8 mouse cellular contexts compared by ENCODE assay signal in genomic region chr5:108065465-108066411, GRCm38 (mm10). TPM values are rescaled to one million over a fixed set of nuclear protein-coding genes. Genes with fewer than 3 reads are reported as not detected.
DNase-seq lines count a peak whose midpoint lies in the region; ATAC-seq and TF ChIP-seq lines count a peak whose summit lies in the region.

TSS of gene Mtf2 (plus strand) at chr5:108065674.

- peak within 1 kb of the TSS; percentile 98 for H3K4me3 ChIP-seq in E14TG2a.4 (replicated peaks; ENCODE audit: low read length)
- peak within 1 kb of the TSS; percentile 82 for H3K4me3 ChIP-seq in forebrain, embryonic 12.5 days (replicated peaks)
- H3K4me3 ChIP-seq in heart, postnatal 0 days (ENCODE audit: low read depth, low read length) = peak within 1 kb of the TSS; percentile 84
- H3K4me3 ChIP-seq in liver, embryonic 16.5 days (ENCODE audit: low read depth, low read length) = peak within 1 kb of the TSS; percentile 95
- H3K4me3 ChIP-seq in neural tube, embryonic 13.5 days = peak within 1 kb of the TSS; percentile 84
- peak within 1 kb of the TSS; percentile 91 for H3K4me3 ChIP-seq in testis, adult 2 months (ENCODE audit: control insufficient read depth, low read depth, low read length)

- TF ChIP-seq EP300 in heart, postnatal 0 days (IDR thresholded peaks at IDR 0.05; ENCODE audit: low read depth) = peak; percentile 81; the same call in 1 of the 2 replicates

- TF ChIP-seq POLR2A in testis, adult 2 months (IDR thresholded peaks at IDR 0.05; ENCODE audit: control insufficient read depth, low read depth, low read length) = peak; percentile 99

- peaks cover 47% of the 10 kb centered on the region for H3K4me1 ChIP-seq in E14TG2a.4 (replicated peaks; ENCODE audit: low read depth, low read length)
- H3K4me1 ChIP-seq in forebrain, embryonic 12.5 days = peaks cover 8% of the 10 kb centered on the region
- no peaks in the 10 kb centered on the region for H3K4me1 ChIP-seq in heart, postnatal 0 days (ENCODE audit: control insufficient read depth, insufficient read depth)
- H3K4me1 ChIP-seq in liver, embryonic 16.5 days (ENCODE audit: control insufficient read depth, low read depth, low read length) = no peaks in the 10 kb centered on the region
- peaks cover 27% of the 10 kb centered on the region for H3K4me1 ChIP-seq in neural tube, embryonic 13.5 days (replicated peaks)
- H3K4me1 ChIP-seq in testis, adult 2 months (ENCODE audit: control insufficient read depth, insufficient read depth, low read length) = no peaks in the 10 kb centered on the region

- peak within 1 kb of the TSS; percentile 98 for H3K27ac ChIP-seq in forebrain, embryonic 12.5 days
- peak within 1 kb of the TSS; percentile 95 for H3K27ac ChIP-seq in heart, postnatal 0 days (ENCODE audit: low read depth)
- H3K27ac ChIP-seq in liver, embryonic 16.5 days (ENCODE audit: low read length) = peak within 1 kb of the TSS; percentile 85
- H3K27ac ChIP-seq in neural tube, embryonic 13.5 days (replicated peaks) = peak within 1 kb of the TSS; percentile 97
- H3K27ac ChIP-seq in testis, adult 2 months (ENCODE audit: control insufficient read depth, insufficient read depth, low read depth, low read length) = peak within 1 kb of the TSS; percentile 87

- no peaks in the 10 kb centered on the region for H3K9me3 ChIP-seq in E14TG2a.4 (ENCODE audit: low read length)
- no peaks in the 10 kb centered on the region for H3K9me3 ChIP-seq in forebrain, embryonic 12.5 days
- no peaks in the 10 kb centered on the region for H3K9me3 ChIP-seq in heart, postnatal 0 days (replicated peaks; ENCODE audit: control insufficient read depth, low read length)
- H3K9me3 ChIP-seq in liver, embryonic 16.5 days (replicated peaks; ENCODE audit: control insufficient read depth, low read length) = no peaks in the 10 kb centered on the region
- no peaks in the 10 kb centered on the region for H3K9me3 ChIP-seq in neural tube, embryonic 13.5 days

- peaks cover 78% of the 10 kb centered on the region for H3K36me3 ChIP-seq in E14TG2a.4 (ENCODE audit: insufficient read depth, low read length)
- H3K36me3 ChIP-seq in forebrain, embryonic 12.5 days (replicated peaks) = peaks cover 20% of the 10 kb centered on the region
- peaks cover 11% of the 10 kb centered on the region for H3K36me3 ChIP-seq in heart, postnatal 0 days (replicated peaks; ENCODE audit: control insufficient read depth, insufficient read depth, low read length)
- H3K36me3 ChIP-seq in liver, embryonic 16.5 days (ENCODE audit: control insufficient read depth, insufficient read depth) = peaks cover 5% of the 10 kb centered on the region; the same call in 1 of the 2 replicates
- H3K36me3 ChIP-seq in neural tube, embryonic 13.5 days = peaks cover 24% of the 10 kb centered on the region
- no peaks in the 10 kb centered on the region for H3K36me3 ChIP-seq in testis, adult 2 months (ENCODE audit: control insufficient read depth, insufficient read depth, low read length)

- peak within 1 kb of the TSS; percentile 98 for H3K9ac ChIP-seq in forebrain, embryonic 12.5 days
- H3K9ac ChIP-seq in heart, postnatal 0 days (replicated peaks; ENCODE audit: low read depth, low read length) = peak within 1 kb of the TSS; percentile 96
- peak within 1 kb of the TSS; percentile 95 for H3K9ac ChIP-seq in liver, embryonic 16.5 days (ENCODE audit: low read depth, low read length)
- H3K9ac ChIP-seq in neural tube, embryonic 13.5 days = peak within 1 kb of the TSS; percentile 96

- no peaks in the 10 kb centered on the region for H3K27me3 ChIP-seq in E14TG2a.4 (ENCODE audit: insufficient read depth, low read length)
- H3K27me3 ChIP-seq in forebrain, embryonic 12.5 days = no peaks in the 10 kb centered on the region
- no peaks in the 10 kb centered on the region for H3K27me3 ChIP-seq in heart, postnatal 0 days (ENCODE audit: control insufficient read depth, insufficient read depth, low read length)
- H3K27me3 ChIP-seq in liver, embryonic 16.5 days (ENCODE audit: control insufficient read depth, insufficient read depth, low read depth, low read length) = no peaks in the 10 kb centered on the region
- H3K27me3 ChIP-seq in neural tube, embryonic 13.5 days = no peaks in the 10 kb centered on the region
- no peaks in the 10 kb centered on the region for H3K27me3 ChIP-seq in testis, adult 2 months (ENCODE audit: control insufficient read depth, insufficient read depth, low read length)

- DNase-seq in c-Kit-positive CD71-positive TER-119-positive erythroid progenitor cells, embryonic 14.5 days (ENCODE audit: low spot score) = peak; percentile 94
- DNase-seq in heart, postnatal 0 days (ENCODE audit: low spot score) = peak; percentile 93
- peak; percentile 97 to 98 for DNase-seq in kidney, postnatal 4 days

- TF ChIP-seq CTCF in E14TG2a.4 (conservative IDR thresholded peaks at IDR 0.05; ENCODE audit: low read length) = no peak
- no peak for TF ChIP-seq CTCF in heart, postnatal 0 days (IDR thresholded peaks at IDR 0.05; ENCODE audit: low read depth)
- TF ChIP-seq CTCF in testis, adult 2 months (IDR thresholded peaks at IDR 0.05; ENCODE audit: control insufficient read depth, insufficient read depth, insufficient replicate concordance, low read depth, low read length) = no peak

- under 1% methylated on average over 59 of the region's 59 CpGs for WGBS in forebrain, embryonic 12.5 days
- under 1% methylated on average over 59 of the region's 59 CpGs for whole genome bisulfite sequencing in heart, postnatal 0 days
- WGBS in liver, embryonic 16.5 days (ENCODE audit: insufficient replicate concordance) = under 1% methylated on average over 59 of the region's 59 CpGs
- WGBS in neural tube, embryonic 13.5 days = under 1% methylated on average over 59 of the region's 59 CpGs

- peak within 1 kb of the TSS; percentile 66 for H3K4me2 ChIP-seq in forebrain, embryonic 12.5 days
- peak within 1 kb of the TSS; percentile 86 for H3K4me2 ChIP-seq in heart, postnatal 0 days (ENCODE audit: low read depth, low read length)
- H3K4me2 ChIP-seq in liver, embryonic 16.5 days (ENCODE audit: low read depth, low read length) = peak within 1 kb of the TSS; percentile 86
- peak within 1 kb of the TSS; percentile 79 for H3K4me2 ChIP-seq in neural tube, embryonic 13.5 days

- peak; percentile 97 for ATAC-seq in forebrain, embryonic 12.5 days (ENCODE audit: low FRiP score)
- peak; percentile 98 for ATAC-seq in heart, postnatal 0 days (ENCODE audit: insufficient read depth, low read depth)
- ATAC-seq in liver, embryonic 16.5 days (ENCODE audit: low read depth) = peak; percentile 98
- peak; percentile 95 for ATAC-seq in neural tube, embryonic 13.5 days (ENCODE audit: low read depth)

RNA-seq across cellular contexts. Expression of gene Mtf2, which starts in this region (rescaled TPM):
- 134 and 138 TPM in 2 replicates for polyA plus RNA-seq in forebrain, embryonic 12.5 days (2016; fragmentation: Nextera tagmentation; extraction: Ambion mirVana)
- 20.2 and 33.3 TPM in 2 replicates for total RNA-seq in heart, postnatal 0 days (2014; rRNA removed; ENCODE audit: low replicate concordance)
- polyA plus RNA-seq in heart, postnatal 0 days (2015; fragmentation: Nextera tagmentation; extraction: Ambion mirVana) = 34.4 and 38.1 TPM in 2 replicates
- 27.3 and 27.4 TPM in 2 replicates for polyA plus RNA-seq in liver, embryonic 16.5 days (2015; fragmentation: Nextera tagmentation; extraction: Ambion mirVana)
- 106 TPM in 2 replicates for polyA plus RNA-seq in neural tube, embryonic 13.5 days (2015; fragmentation: Nextera tagmentation; extraction: Ambion mirVana)
- 27.8 and 39.7 TPM in 2 replicates for polyA plus RNA-seq in testis, adult 2 months (2012; rRNA removed)

Comparison
In these comparisons a context has a peak if more than half of its experiments do, and no peak if none do; other contexts are left out.
1. Peak in every context shown above with its lines: DNase-seq, ATAC-seq, H3K4me3 ChIP-seq and H3K27ac ChIP-seq.